Mouse (Mus musculus) embryonic facial prominence, embryonic 12.5 days (tissue): ENCODE results near the gene Zdhhc16. TPM values are rescaled to one million over a fixed set of nuclear protein-coding genes. Genes with fewer than 3 reads are reported as not detected.

ENCODE experiments used
- ATAC-seq: fragments of 200-750 bp; cut with Nextera tagmentation; 2 replicates; pipeline ENCODE4 v1.8.0; 2017; ENCODE audit not compliant: insufficient number of reproducible peaks, insufficient read depth, low FRiP score, low TSS enrichment
- H3K27ac ChIP-seq: fragments of 300-500 bp; sonication (generic); 2 replicates; pipeline ENCODE4 v1.5.1; 2016; ENCODE audit warnings: mild to moderate bottlenecking
- H3K27me3 ChIP-seq: fragments of 300-500 bp; sonication (generic); 2 replicates; pipeline ENCODE4 v1.6.1; 2016; ENCODE audit warnings: mild to moderate bottlenecking, moderate library complexity
- H3K36me3 ChIP-seq: fragments of 300-500 bp; sonication (generic); 2 replicates; pipeline ENCODE4 v1.6.1; 2016; ENCODE audit warnings: mild to moderate bottlenecking
- H3K4me1 ChIP-seq: fragments of 300-500 bp; sonication (generic); 2 replicates; pipeline ENCODE4 v1.6.1; 2016
- H3K4me2 ChIP-seq: fragments of 300-500 bp; sonication (generic); replicated peaks from 2 replicates; pipeline ENCODE4 v1.6.1; 2016; ENCODE audit warnings: mild to moderate bottlenecking, moderate library complexity
- H3K4me3 ChIP-seq: fragments of 300-500 bp; sonication (generic); 2 replicates; pipeline ENCODE4 v1.5.1; 2016; ENCODE audit warnings: mild to moderate bottlenecking
- H3K9ac ChIP-seq: fragments of 300-500 bp; sonication (generic); 2 replicates; pipeline ENCODE4 v1.6.1; 2016; ENCODE audit warnings: mild to moderate bottlenecking, moderate library complexity
- H3K9me3 ChIP-seq: fragments of 300-500 bp; sonication (generic); 2 replicates; pipeline ENCODE4 v1.6.1; 2016; ENCODE audit warnings: mild to moderate bottlenecking, moderate library complexity
- WGBS: fragments of 180-500 bp; shearing (Covaris S2); methylation state at CpG from one replicate; pipeline ENCODE4 v1.1.7; 2016; 5-methylcytosine and 5-hydroxymethylcytosine counted together
- polyA plus RNA-seq: library from polyadenylated mRNA; unstranded; fragments of >200 nt; fragmentation: Nextera tagmentation; extraction: Ambion mirVana; gene quantifications from 2 replicates; pipeline ENCODE4 v1.2.1, GENCODE M21; 2016

Gene Zdhhc16
- 93.0 and 94.2 TPM in 2 replicates for polyA plus RNA-seq

GRCm38 (mm10) chr19:41933179-41934086, at the start of gene Zdhhc16, which contains the start of gene Exosc1:
Gene Zdhhc16, plus strand, starts transcription at chr19:41933480.
Gene Exosc1, minus strand, starts transcription at chr19:41933423.
- Histone ChIP-seq H3K9ac (peak within 1 kb of the TSS; percentile 88), H3K27ac (peak within 1 kb of the TSS; percentile 61; the same call in 1 of the 2 replicates), H3K27me3 (no peaks in the 10 kb centered on the region), H3K4me2 (peak within 1 kb of the TSS; percentile 82), H3K9me3 (no peaks in the 10 kb centered on the region), H3K4me3 (peak within 1 kb of the TSS; percentile 93), H3K36me3 (peaks cover 32% of the 10 kb centered on the region), H3K4me1 (peaks cover 19% of the 10 kb centered on the region)
- peak; percentile 100 for ATAC-seq
- WGBS = under 1% methylated on average over 47 of the region's 47 CpGs

DNA sequence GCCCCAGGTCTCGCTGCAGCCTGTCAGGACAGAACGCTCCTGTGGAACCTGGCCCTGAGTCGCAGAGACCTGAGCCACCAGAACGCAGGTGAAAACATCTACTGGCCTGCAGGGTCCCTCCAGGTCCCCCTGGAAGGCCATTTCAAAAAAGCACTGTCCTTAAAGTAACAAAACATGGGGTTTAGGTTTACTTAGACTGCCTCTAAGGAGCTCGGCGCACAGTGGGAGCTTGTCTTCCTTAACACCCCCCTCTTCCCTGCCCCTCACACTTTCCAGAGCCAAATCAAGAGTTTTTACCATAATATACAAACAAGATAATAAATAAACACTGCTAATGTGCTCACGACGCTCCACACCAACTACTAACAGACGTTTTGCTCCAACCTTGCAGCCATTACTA, 49.4 kb upstream of the Zdhhc16 start:
- Histone ChIP-seq H3K9ac (no peak overlapping the region), H3K9me3 (no peaks in the 10 kb centered on the region), H3K4me1 (no peaks in the 10 kb centered on the region), H3K27me3 (no peaks in the 10 kb centered on the region), H3K4me3 (no peak overlapping the region), H3K4me2 (no peak overlapping the region), H3K36me3 (peaks cover 69% of the 10 kb centered on the region), H3K27ac (no peak overlapping the region)
- 90% methylated on average over 9 of the region's 9 CpGs for WGBS
- ATAC-seq = no peak

DNA sequence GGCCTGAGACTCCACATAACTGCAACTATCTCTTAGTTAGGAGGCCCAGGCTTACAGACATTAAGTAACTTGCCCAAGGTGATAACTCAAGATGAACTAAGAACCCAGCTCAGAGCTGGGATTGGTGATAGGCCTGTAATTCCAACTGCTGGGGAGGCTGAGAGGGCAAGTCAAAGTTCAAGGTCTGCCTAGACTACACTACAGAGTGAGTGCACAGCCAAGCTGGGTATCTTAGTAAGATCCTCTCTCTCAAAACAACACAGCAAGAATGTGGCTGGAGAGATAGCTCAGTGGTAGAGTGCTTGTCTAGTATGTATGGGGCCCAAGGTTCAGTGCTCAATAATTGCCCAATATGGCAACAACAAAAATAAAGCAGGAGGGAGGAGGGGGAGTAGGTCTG, 45.1 kb upstream of the Zdhhc16 start:
- Histone ChIP-seq H3K27me3 (no peaks in the 10 kb centered on the region), H3K4me1 (no peaks in the 10 kb centered on the region), H3K27ac (no peak overlapping the region), H3K9me3 (no peaks in the 10 kb centered on the region), H3K4me3 (no peak overlapping the region), H3K4me2 (no peak overlapping the region), H3K36me3 (peaks cover 68% of the 10 kb centered on the region), H3K9ac (no peak overlapping the region)
- no peak for ATAC-seq

GRCm38 (mm10) chr19:41894959-41895358, 38.3 kb upstream of the Zdhhc16 start:
- no peaks in the 10 kb centered on the region for H3K9me3 ChIP-seq
- peak overlapping the region; percentile 60 for H3K9ac ChIP-seq
- peak overlapping the region; percentile 88 for H3K4me2 ChIP-seq
- ATAC-seq = no peak
- H3K36me3 ChIP-seq = peaks cover 12% of the 10 kb centered on the region
- peaks cover 8% of the 10 kb centered on the region for H3K4me1 ChIP-seq
- no peak overlapping the region for H3K27ac ChIP-seq
- H3K4me3 ChIP-seq = peak overlapping the region; percentile 78
- 44% methylated on average over 7 of the region's 7 CpGs for WGBS
- no peaks in the 10 kb centered on the region for H3K27me3 ChIP-seq

GRCm38 (mm10) chr19:41895460-41896318, 37.6 kb upstream of the Zdhhc16 start, which contains the start of gene Rrp12:
Gene Rrp12, minus strand, starts transcription at chr19:41896173.
- WGBS = 1% methylated on average over 46 of the region's 46 CpGs

GRCm38 (mm10) chr19:41896319-41896711, 37.0 kb upstream of the Zdhhc16 start:
- Histone ChIP-seq H3K27me3 (no peaks in the 10 kb centered on the region), H3K27ac (no peak overlapping the region), H3K4me2 (peak overlapping the region; percentile 88), H3K4me3 (peak overlapping the region; percentile 78), H3K36me3 (0 out of 2 replicates have a peak, but pooled peaks cover 6% of the 10 kb centered on the region), H3K4me1 (peaks cover 8% of the 10 kb centered on the region), H3K9ac (peak overlapping the region; percentile 60), H3K9me3 (no peaks in the 10 kb centered on the region)
- WGBS = 17% methylated on average over 18 of the region's 18 CpGs
- no peak for ATAC-seq

More at GRCm38 (mm10) chr19:41895460-41896318, 37.6 kb upstream of the Zdhhc16 start, which contains the start of gene Rrp12:
- Histone ChIP-seq H3K9me3 (no peaks in the 10 kb centered on the region), H3K27ac (no peak within 1 kb of the TSS), H3K4me2 (peak within 1 kb of the TSS; percentile 88), H3K36me3 (0 out of 2 replicates have a peak, but pooled peaks cover 6% of the 10 kb centered on the region), H3K4me3 (peak within 1 kb of the TSS; percentile 78), H3K27me3 (no peaks in the 10 kb centered on the region), H3K9ac (peak within 1 kb of the TSS; percentile 60), H3K4me1 (peaks cover 8% of the 10 kb centered on the region)
- peak; percentile 84; the same call in 1 of the 2 replicates for ATAC-seq

- peaks cover 8% of the 10 kb centered on the region for H3K4me1 ChIP-seq
- no peak overlapping the region for H3K4me3 ChIP-seq
- no peak overlapping the region for H3K9ac ChIP-seq
- H3K27ac ChIP-seq = no peak overlapping the region
- H3K27me3 ChIP-seq = no peaks in the 10 kb centered on the region
- no peak overlapping the region for H3K4me2 ChIP-seq
- ATAC-seq = no peak
- 47% methylated on average over 4 of the region's 4 CpGs for WGBS
- no peaks in the 10 kb centered on the region for H3K36me3 ChIP-seq
- H3K9me3 ChIP-seq = no peaks in the 10 kb centered on the region
Measured at GRCm38 (mm10) chr19:41898860-41899259, 34.4 kb upstream of the Zdhhc16 start.

DNA sequence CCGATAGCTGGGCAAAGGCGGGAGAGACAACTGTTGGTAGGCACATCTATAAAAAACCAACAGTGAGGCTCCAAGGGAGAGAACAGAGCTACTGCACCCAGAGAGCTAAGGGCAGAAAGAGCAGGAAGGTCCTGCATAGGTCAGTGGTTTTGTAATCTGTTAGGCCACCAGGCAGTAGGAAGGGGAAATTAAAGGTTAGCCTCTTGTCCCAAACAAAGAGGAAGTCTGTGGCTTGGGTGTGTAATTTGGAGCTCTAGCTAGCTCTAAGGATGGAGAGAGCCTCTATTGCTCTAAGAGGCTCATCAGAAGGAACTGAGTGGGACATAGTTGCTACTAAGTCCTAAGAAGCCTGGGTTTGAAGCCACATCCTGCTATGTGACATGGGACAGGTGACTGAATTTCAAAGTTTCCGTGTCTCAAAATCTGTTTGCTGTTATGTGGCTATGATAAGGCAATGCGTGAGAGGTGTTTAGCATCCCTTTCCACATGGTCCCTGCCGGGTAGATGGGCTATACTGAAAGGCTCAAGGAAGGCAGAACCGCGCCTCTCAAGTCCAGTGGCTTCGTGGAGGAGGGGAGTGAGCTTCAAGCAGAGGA, 32.7 kb upstream of the Zdhhc16 start:
- Histone ChIP-seq H3K9ac (no peak overlapping the region), H3K27me3 (no peaks in the 10 kb centered on the region), H3K36me3 (no peaks in the 10 kb centered on the region), H3K9me3 (no peaks in the 10 kb centered on the region), H3K27ac (no peak overlapping the region), H3K4me1 (peaks cover under 1% of the 10 kb centered on the region), H3K4me2 (no peak overlapping the region), H3K4me3 (no peak overlapping the region)
- no peak for ATAC-seq
- 82% methylated on average over 8 of the region's 8 CpGs for WGBS

DNA sequence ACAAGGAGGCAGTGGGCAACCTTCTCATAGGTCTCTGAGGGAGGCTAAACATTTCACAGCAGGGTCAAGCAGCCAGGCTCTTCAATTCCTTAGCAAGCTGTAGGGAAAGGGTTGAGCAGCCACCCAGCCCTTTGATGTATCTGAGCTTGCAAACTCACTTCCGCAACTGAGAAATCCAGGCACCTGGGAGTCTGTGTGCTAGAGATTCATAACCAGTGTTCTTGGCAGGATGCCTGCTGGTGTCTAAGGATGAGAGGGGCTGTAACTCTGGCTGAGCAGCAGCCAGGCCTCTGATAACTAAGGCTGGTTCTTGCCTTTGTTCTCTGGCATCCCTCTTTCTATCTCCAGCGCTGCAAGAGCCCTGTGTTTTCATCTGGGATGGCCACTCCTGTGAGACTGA, 31.6 kb upstream of the Zdhhc16 start:
- no peaks in the 10 kb centered on the region for H3K27me3 ChIP-seq
- no peaks in the 10 kb centered on the region for H3K36me3 ChIP-seq
- no peak overlapping the region for H3K4me2 ChIP-seq
- H3K9ac ChIP-seq = no peak overlapping the region
- no peak overlapping the region for H3K27ac ChIP-seq
- no peaks in the 10 kb centered on the region for H3K9me3 ChIP-seq
- 62% methylated on average over 2 of the region's 2 CpGs for WGBS
- H3K4me1 ChIP-seq = no peaks in the 10 kb centered on the region
- no peak for ATAC-seq
- no peak overlapping the region for H3K4me3 ChIP-seq

GRCm38 (mm10) chr19:41902848-41903593, 30.3 kb upstream of the Zdhhc16 start:
- no peaks in the 10 kb centered on the region for H3K36me3 ChIP-seq
- H3K27me3 ChIP-seq = no peaks in the 10 kb centered on the region
- no peaks in the 10 kb centered on the region for H3K4me1 ChIP-seq
- 81% methylated on average over 10 of the region's 10 CpGs for WGBS
- H3K4me2 ChIP-seq = no peak overlapping the region
- H3K9ac ChIP-seq = no peak overlapping the region
- no peak overlapping the region for H3K4me3 ChIP-seq
- no peak for ATAC-seq
- H3K27ac ChIP-seq = no peak overlapping the region
- no peaks in the 10 kb centered on the region for H3K9me3 ChIP-seq

DNA sequence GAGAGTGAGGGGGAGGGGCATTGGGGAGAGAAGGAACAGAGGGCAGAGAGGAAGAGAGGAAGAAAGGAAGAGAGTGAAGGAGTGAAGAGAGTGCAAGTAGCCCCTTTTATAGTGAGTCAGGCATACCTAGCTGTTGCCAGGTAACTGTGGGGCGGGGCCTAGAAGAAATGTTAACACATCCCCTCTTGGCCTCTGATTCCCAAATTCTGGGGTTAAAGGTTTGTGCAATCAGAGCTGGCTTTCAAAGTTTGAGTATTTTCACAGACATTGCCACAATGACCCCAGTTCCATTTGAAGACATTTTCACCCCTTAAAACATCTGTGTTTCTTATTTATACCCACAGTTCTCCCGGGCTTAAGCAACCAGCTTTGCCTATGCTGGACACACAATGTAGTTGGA, 28.0 kb upstream of the Zdhhc16 start:
- no peaks in the 10 kb centered on the region for H3K36me3 ChIP-seq

More for the DNA sequence above, 28.0 kb upstream of the Zdhhc16 start:
- H3K9me3 ChIP-seq = no peaks in the 10 kb centered on the region
- H3K27me3 ChIP-seq = no peaks in the 10 kb centered on the region
- H3K4me1 ChIP-seq = no peaks in the 10 kb centered on the region
- no peak overlapping the region for H3K4me2 ChIP-seq
- no peak overlapping the region for H3K4me3 ChIP-seq
- WGBS = 90% methylated on average over 2 of the region's 2 CpGs
- no peak for ATAC-seq
- no peak overlapping the region for H3K9ac ChIP-seq
- no peak overlapping the region for H3K27ac ChIP-seq
